Mouse (Mus musculus): ENCODE data around the gene Tmem175.

DNA sequence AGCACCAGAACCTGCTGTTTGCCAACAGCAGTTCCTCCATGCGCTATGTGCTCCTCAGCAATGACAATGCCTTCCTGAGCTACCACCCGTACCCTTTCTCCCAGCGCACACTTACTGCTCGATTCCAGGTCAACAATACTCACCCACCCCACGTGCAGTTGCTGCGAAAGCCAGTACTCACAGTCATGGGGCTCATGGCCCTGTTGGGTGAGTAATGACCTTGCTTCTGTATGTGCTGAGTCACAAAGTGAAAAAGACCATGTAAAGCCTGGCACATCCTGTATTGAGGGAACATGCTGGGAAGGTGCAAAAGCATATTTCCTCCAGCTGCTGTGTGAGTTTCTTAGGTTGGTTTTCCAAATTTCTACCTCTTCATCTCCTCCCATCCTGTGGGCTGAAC is 51.3 kb downstream of the Tmem175 start:
- no peak for TF ChIP-seq CTCF (IDR thresholded peaks at IDR 0.05; ENCODE audit: insufficient read depth, low read length)
- TF ChIP-seq POLR2A (IDR thresholded peaks at IDR 0.05; ENCODE audit: borderline replicate concordance, extremely low read depth, low read depth, low read length): no peak

Measured in lung, adult 2 months (tissue).